Mouse (Mus musculus) midbrain, postnatal 0 days (tissue): Measurements from ENCODE around the gene Max. TPM values are rescaled to one million over a fixed set of nuclear protein-coding genes. Genes with fewer than 3 reads are reported as not detected.

Experiments
- ATAC-seq: fragments of 200-750 bp; cut with Nextera tagmentation; 2 replicates; pipeline ENCODE4 v1.8.0; 2017; ENCODE audit warnings: moderate number of reproducible peaks, mild to moderate bottlenecking, moderate TSS enrichment, moderate library complexity; ENCODE audit not compliant: low FRiP score
- DNase-seq: peaks from one replicate; pipeline ENCODE4 v3.0.0-alpha.2; 2015; ENCODE audit warnings: low spot score
- H3K27ac ChIP-seq: fragments of 300-500 bp; sonication (generic); 2 replicates; pipeline ENCODE4 v1.5.1; 2014; ENCODE audit warnings: low read depth, mild to moderate bottlenecking, low read length, mixed read lengths
- H3K27me3 ChIP-seq: fragments of 300-500 bp; sonication (generic); 2 replicates; pipeline ENCODE4 v1.6.1; 2014; ENCODE audit warnings: low read length, control low read depth, mixed read lengths; ENCODE audit not compliant: insufficient read depth
- H3K36me3 ChIP-seq: fragments of 300-500 bp; sonication (generic); 2 replicates; pipeline ENCODE4 v1.6.1; 2014; ENCODE audit warnings: low read length, control low read depth, mixed read lengths; ENCODE audit not compliant: insufficient read depth
- H3K4me1 ChIP-seq: fragments of 300-500 bp; sonication (generic); 2 replicates; pipeline ENCODE4 v1.6.1; 2014; ENCODE audit warnings: mild to moderate bottlenecking, control low read depth, antibody characterized with exemption, low read length, mixed read lengths; ENCODE audit not compliant: insufficient read depth
- H3K4me2 ChIP-seq: fragments of 300-500 bp; sonication (generic); 2 replicates; pipeline ENCODE4 v1.6.1; 2014; ENCODE audit warnings: low read depth, mild to moderate bottlenecking, low read length, mixed read lengths; ENCODE audit not compliant: poor library complexity, severe bottlenecking
- H3K4me3 ChIP-seq: fragments of 300-500 bp; sonication (generic); 2 replicates; pipeline ENCODE4 v1.5.1; 2014; ENCODE audit warnings: low read depth, mild to moderate bottlenecking, low read length, moderate library complexity
- H3K9ac ChIP-seq: fragments of 300-500 bp; sonication (generic); replicated peaks from 2 replicates; pipeline ENCODE4 v1.6.1; 2014; ENCODE audit warnings: mild to moderate bottlenecking, low read length, moderate library complexity, mixed read lengths; ENCODE audit not compliant: poor library complexity, severe bottlenecking
- H3K9me3 ChIP-seq: fragments of 300-500 bp; sonication (generic); 2 replicates; pipeline ENCODE4 v1.6.1; 2016; ENCODE audit warnings: low read length, control low read depth
- CTCF ChIP-seq: IDR thresholded peaks from 2 replicates; pipeline ENCODE4 v1.5.1; 2016; ENCODE audit warnings: antibody characterized with exemption, mild to moderate bottlenecking
- WGBS: fragments of 180-500 bp; shearing (Covaris S2); extraction: QIAGEN DNeasy Blood & Tissue Kit; methylation state at CpG from one replicate; pipeline ENCODE4 v1.1.7; 2014; 5-methylcytosine and 5-hydroxymethylcytosine counted together
- polyA plus RNA-seq: library from polyadenylated mRNA; unstranded; fragments of >200 nt; fragmentation: Nextera tagmentation; extraction: Ambion mirVana; gene quantifications from 2 replicates; pipeline ENCODE4 v1.2.1, GENCODE M21; 2015
- total RNA-seq: library from RNA; depleted of rRNA; stranded (reverse); fragments of >200 nt; gene quantifications from 2 replicates; pipeline ENCODE4 v1.2.3, GENCODE M21; 2014

Gene Max
- total and polyA plus RNA-seq, 2 experiments from 2014 or later = 17.3 to 61.7 TPM

DNA sequence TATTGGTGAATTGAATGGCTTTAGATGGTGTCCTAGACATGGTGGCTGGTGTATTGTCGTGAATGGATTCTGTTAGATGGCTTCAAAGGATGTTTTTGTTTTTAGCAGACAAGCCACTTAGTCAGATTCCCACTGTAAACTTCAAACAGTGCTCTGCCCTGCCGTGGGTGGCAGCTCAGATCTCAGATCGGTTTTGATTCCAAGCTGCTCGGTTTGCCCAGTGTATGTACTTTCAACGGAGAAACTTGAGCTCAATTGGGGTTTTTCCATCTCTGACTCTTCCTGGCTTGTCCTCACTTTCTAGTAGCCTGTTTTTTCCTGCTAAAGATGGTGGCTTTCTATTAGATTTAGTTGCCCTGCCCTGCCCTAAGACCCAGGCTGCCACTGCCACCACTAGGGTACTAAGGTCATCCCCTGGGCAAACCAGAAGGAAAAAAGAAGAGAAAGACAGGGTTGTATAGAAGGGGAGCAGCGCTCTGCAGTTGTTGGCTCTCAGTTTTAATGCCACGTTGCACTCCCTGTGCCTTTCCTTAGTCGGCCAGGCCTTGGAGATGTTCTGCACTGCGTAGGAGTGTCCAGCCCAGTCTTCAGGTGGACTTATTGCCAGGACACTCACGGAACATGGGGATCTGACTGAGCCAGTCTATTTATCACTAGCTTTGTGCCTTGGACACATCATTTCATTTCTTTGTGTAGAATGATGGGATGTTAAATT, 62.6 kb downstream of the Max start:
- ATAC-seq (no peak), DNase-seq (no peak)
- Histone ChIP-seq H3K4me1 (no peaks in the 10 kb centered on the region), H3K4me2 (no peak overlapping the region), H3K9me3 (no peaks in the 10 kb centered on the region), H3K36me3 (peaks cover 4% of the 10 kb centered on the region; the same call in 1 of the 2 replicates), H3K27ac (no peak overlapping the region), H3K9ac (no peak overlapping the region), H3K4me3 (no peak overlapping the region), H3K27me3 (no peaks in the 10 kb centered on the region)
- TF ChIP-seq CTCF = no peak
- 89% methylated on average over 10 of the region's 10 CpGs for WGBS

DNA sequence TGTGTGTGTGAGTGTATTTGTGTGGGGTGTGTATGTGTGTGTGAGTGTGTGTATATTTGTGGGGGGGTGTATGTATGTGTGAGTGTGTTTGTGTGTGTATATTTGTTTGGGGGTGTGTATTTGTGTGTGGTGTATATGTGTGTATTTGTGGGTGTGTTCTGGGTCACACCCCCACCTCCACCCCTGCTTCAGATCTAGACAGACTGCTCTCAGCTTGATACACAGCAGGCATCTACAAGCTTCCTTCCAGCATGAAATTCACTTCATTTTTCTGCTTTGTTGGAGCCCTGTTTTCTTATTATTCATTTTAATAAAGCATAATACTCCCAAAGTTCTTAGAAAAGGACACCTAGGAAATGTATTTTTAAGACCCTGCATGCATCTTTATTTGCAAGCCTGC, 63.9 kb downstream of the Max start:
- Histone ChIP-seq H3K36me3 (peaks cover 8% of the 10 kb centered on the region; the same call in 1 of the 2 replicates), H3K9ac (no peak overlapping the region), H3K27me3 (no peaks in the 10 kb centered on the region), H3K4me3 (no peak overlapping the region), H3K27ac (no peak overlapping the region), H3K4me1 (no peaks in the 10 kb centered on the region), H3K4me2 (no peak overlapping the region), H3K9me3 (no peaks in the 10 kb centered on the region)
- DNase-seq (no peak), ATAC-seq (no peak)
- no peak for TF ChIP-seq CTCF

- Histone ChIP-seq H3K4me3 (no peak overlapping the region), H3K4me2 (no peak overlapping the region), H3K27ac (no peak overlapping the region), H3K4me1 (no peaks in the 10 kb centered on the region), H3K9ac (no peak overlapping the region), H3K9me3 (no peaks in the 10 kb centered on the region), H3K36me3 (0 out of 2 replicates have a peak, but pooled peaks cover 8% of the 10 kb centered on the region), H3K27me3 (no peaks in the 10 kb centered on the region)
- 86% methylated on average over 10 of the region's 10 CpGs for whole genome bisulfite sequencing
- no peak for DNase-seq
- no peak for ATAC-seq
- TF ChIP-seq CTCF = no peak
Observed at GRCm38 (mm10) chr12:76897006-76897405, 65.0 kb downstream of the Max start.

DNA sequence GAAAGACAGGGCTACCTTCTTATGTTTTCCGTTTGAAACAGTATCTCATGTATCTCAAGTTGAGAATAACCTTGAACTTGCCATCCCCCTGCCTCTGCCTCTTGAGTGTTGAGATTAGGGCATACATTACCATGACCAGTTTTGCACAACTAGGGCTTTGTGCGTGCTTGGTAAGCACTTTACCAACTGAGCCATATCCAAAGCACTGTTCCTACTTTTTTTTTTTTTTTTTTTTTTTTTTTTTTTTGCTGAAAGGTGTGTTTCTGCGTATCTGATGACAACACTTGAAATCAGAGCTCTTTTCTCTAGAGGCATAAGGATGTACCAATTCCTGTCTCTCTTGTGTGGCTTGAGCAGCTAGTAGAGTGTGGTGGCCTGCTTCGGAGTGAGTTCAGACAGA, 65.4 kb downstream of the Max start:
- ATAC-seq (no peak), DNase-seq (no peak)
- Histone ChIP-seq H3K9me3 (no peaks in the 10 kb centered on the region), H3K27me3 (no peaks in the 10 kb centered on the region), H3K9ac (no peak overlapping the region), H3K4me3 (no peak overlapping the region), H3K27ac (no peak overlapping the region), H3K4me1 (no peaks in the 10 kb centered on the region), H3K4me2 (no peak overlapping the region), H3K36me3 (0 out of 2 replicates have a peak, but pooled peaks cover 8% of the 10 kb centered on the region)
- TF ChIP-seq CTCF = no peak
- 94% methylated on average over 4 of the region's 4 CpGs for WGBS

- no peaks in the 10 kb centered on the region for H3K9me3 ChIP-seq
- no peak overlapping the region; the same call in 1 of the 2 replicates for H3K27ac ChIP-seq
- H3K4me1 ChIP-seq = no peaks in the 10 kb centered on the region
- 0 out of 2 replicates have a peak, but pooled peaks cover 13% of the 10 kb centered on the region for H3K36me3 ChIP-seq
- H3K4me2 ChIP-seq = no peak overlapping the region
- 0 out of 2 replicates have a peak, but pooled peaks have one; percentile 16 for ATAC-seq
- H3K9ac ChIP-seq = no peak overlapping the region
- 26% methylated on average over 7 of the region's 7 CpGs for WGBS
- TF ChIP-seq CTCF = no peak
- H3K4me3 ChIP-seq = no peak overlapping the region
- DNase-seq = peak; percentile 30
- H3K27me3 ChIP-seq = no peaks in the 10 kb centered on the region
Observed at GRCm38 (mm10) chr12:76895777-76896176, 66.2 kb downstream of the Max start.

GRCm38 (mm10) chr12:76894792-76895559, 67.0 kb downstream of the Max start:
- no peak overlapping the region for H3K27ac ChIP-seq
- ATAC-seq (no peak), DNase-seq (no peak)
- no peaks in the 10 kb centered on the region for H3K9me3 ChIP-seq
- no peaks in the 10 kb centered on the region for H3K4me1 ChIP-seq
- no peak for TF ChIP-seq CTCF
- H3K4me2 ChIP-seq = no peak overlapping the region
- H3K27me3 ChIP-seq = no peaks in the 10 kb centered on the region
- no peak overlapping the region for H3K9ac ChIP-seq
- 76% methylated on average over 10 of the region's 10 CpGs for WGBS
- H3K36me3 ChIP-seq = 0 out of 2 replicates have a peak, but pooled peaks cover 11% of the 10 kb centered on the region
- no peak overlapping the region for H3K4me3 ChIP-seq
